Mouse (Mus musculus): ENCODE measurements around the gene Hipk1.

Hipk1 gene

GRCm38 (mm10) chr3:103746711-103747110 lies 44.7 kb downstream of the Hipk1 start:
- DNase-seq (ENCODE audit: low read depth, low spot score), result no peak

- peak; percentile 78 for DNase-seq (ENCODE audit: low read depth, low spot score)
These were observed 46.2 kb downstream of the Hipk1 start for GRCm38 (mm10) chr3:103745001-103745770.

GRCm38 (mm10) chr3:103743208-103743607 lies 48.2 kb downstream of the Hipk1 start:
- no peak for DNase-seq (ENCODE audit: low read depth, low spot score)

- DNase-seq (ENCODE audit: low read depth, low spot score), result no peak
These were observed 51.0 kb downstream of the Hipk1 start for GRCm38 (mm10) chr3:103740342-103740741.

GRCm38 (mm10) chr3:103739329-103739728 lies 52.0 kb downstream of the Hipk1 start, which contains the start of gene Gm10964:
TSS of gene Gm10964 (plus strand) at chr3:103739366.
- no peak for DNase-seq (ENCODE audit: low read depth, low spot score)

GRCm38 (mm10) chr3:103737778-103738571 lies 53.4 kb downstream of the Hipk1 start, which contains the start of gene Olfml3:
TSS of gene Olfml3 (minus strand) at chr3:103738001.
- peak; percentile 79 for DNase-seq (ENCODE audit: low read depth, low spot score)

- DNase-seq (ENCODE audit: low read depth, low spot score), result no peak
These were observed 54.2 kb downstream of the Hipk1 start for GRCm38 (mm10) chr3:103737061-103737754.

GRCm38 (mm10) chr3:103735776-103736600 lies 55.4 kb downstream of the Hipk1 start:
- no peak for DNase-seq (ENCODE audit: low read depth, low spot score)

GRCm38 (mm10) chr3:103734696-103735519 lies 56.5 kb downstream of the Hipk1 start:
- no peak for DNase-seq (ENCODE audit: low read depth, low spot score)

- no peak for DNase-seq (ENCODE audit: low read depth, low spot score)
These were observed 57.3 kb downstream of the Hipk1 start for GRCm38 (mm10) chr3:103733799-103734695.

- DNase-seq (ENCODE audit: low read depth, low spot score), result no peak
These were observed 58.2 kb downstream of the Hipk1 start for GRCm38 (mm10) chr3:103733176-103733575.

- DNase-seq (ENCODE audit: low read depth, low spot score), result no peak
These were observed 59.2 kb downstream of the Hipk1 start for GRCm38 (mm10) chr3:103732116-103732515.

- no peak for DNase-seq (ENCODE audit: low read depth, low spot score)
These were observed 61.5 kb downstream of the Hipk1 start for GRCm38 (mm10) chr3:103729850-103730249.

GRCm38 (mm10) chr3:103727813-103728326 lies 63.5 kb downstream of the Hipk1 start:
- peak; percentile 69 for DNase-seq (ENCODE audit: low read depth, low spot score)

- no peak for DNase-seq (ENCODE audit: low read depth, low spot score)
These were observed 64.7 kb downstream of the Hipk1 start for GRCm38 (mm10) chr3:103726642-103727041.

- DNase-seq (ENCODE audit: low read depth, low spot score), result no peak
These were observed 67.2 kb downstream of the Hipk1 start for GRCm38 (mm10) chr3:103724137-103724536.

GRCm38 (mm10) chr3:103718728-103719127 lies 72.6 kb downstream of the Hipk1 start:
- no peak for DNase-seq (ENCODE audit: low read depth, low spot score)

- no peak for DNase-seq (ENCODE audit: low read depth, low spot score)
These were observed 74.3 kb downstream of the Hipk1 start for GRCm38 (mm10) chr3:103716774-103717760.

Measured in A20 (cell line).